Mouse (Mus musculus) MEL (cell line): ENCODE results near the gene Mex3a.

ENCODE experiments used
- BHLHE40 ChIP-seq: IDR thresholded peaks from 2 replicates; pipeline ENCODE4 v1.6.1; 2012; ENCODE audit warnings: low read depth, mild to moderate bottlenecking, inconsistent platforms, low read length, improper control_type of control experiment, borderline replicate concordance
- CTCF ChIP-seq, 3 experiments: IDR thresholded peaks in 2 of 3; conservative IDR thresholded peaks in 1 of 3; 2 replicates each; pipeline ENCODE4 v1.5.1; 2011 to 2012; ENCODE audit warnings: low read length in 3 of 3, low read depth in 2 of 3, mild to moderate bottlenecking in 2 of 3, improper control_type of control experiment in 1 of 3, inconsistent platforms in 1 of 3, mixed read lengths in 1 of 3, moderate library complexity in 1 of 3; ENCODE audit not compliant: control insufficient read depth in 1 of 3, insufficient read depth in 1 of 3, poor library complexity in 1 of 3, severe bottlenecking in 1 of 3
- EP300 ChIP-seq, 2 experiments: IDR thresholded peaks; 2 replicates each; pipeline ENCODE4 v1.6.1; 2011; ENCODE audit warnings: improper control_type of control experiment in 2 of 2, low read length in 2 of 2, low read depth in 1 of 2, mild to moderate bottlenecking in 1 of 2
- NELFE ChIP-seq: IDR thresholded peaks from 2 replicates; pipeline ENCODE4 v1.6.1; 2011; ENCODE audit warnings: low read depth, low read length, improper control_type of control experiment
- POLR2A ChIP-seq, 2 experiments: IDR thresholded peaks; 2 replicates each; pipeline ENCODE4 v1.6.1; 2011 to 2012; ENCODE audit warnings: low read length in 2 of 2, mild to moderate bottlenecking in 2 of 2, control low read depth in 1 of 2, improper control_type of control experiment in 1 of 2, low read depth in 1 of 2, moderate library complexity in 1 of 2; ENCODE audit not compliant: control insufficient read depth in 1 of 2, insufficient read depth in 1 of 2, poor library complexity in 1 of 2
- SIN3A ChIP-seq: IDR thresholded peaks from 2 replicates; pipeline ENCODE4 v1.6.1; 2012; ENCODE audit warnings: low read length, improper control_type of control experiment, inconsistent platforms
- TCF12 ChIP-seq: IDR thresholded peaks from 2 replicates; pipeline ENCODE4 v1.6.1; 2014; ENCODE audit warnings: low read depth, mild to moderate bottlenecking, inconsistent platforms, low read length, improper control_type of control experiment, moderate library complexity
- UBTF ChIP-seq: IDR thresholded peaks from 2 replicates; pipeline ENCODE4 v1.6.1; 2012; ENCODE audit warnings: low read depth, mild to moderate bottlenecking, inconsistent platforms, low read length, improper control_type of control experiment, moderate library complexity, borderline replicate concordance; ENCODE audit not compliant: insufficient read depth

GRCm38 (mm10) chr3:88561989-88562388 lies 29.8 kb downstream of the Mex3a start:
- no peak for TF ChIP-seq BHLHE40
- TF ChIP-seq EP300 (IDR thresholded peaks at IDR 0.05; ENCODE audit: low read depth in 1 of 2, low read length in 2 of 2): no peak
- no peak for TF ChIP-seq SIN3A
- TF ChIP-seq TCF12: no peak
- no peak for TF ChIP-seq CTCF (IDR thresholded peaks at IDR 0.05 in 2 of 3, conservative IDR thresholded peaks at IDR 0.05 in 1 of 3; ENCODE audit: control insufficient read depth in 1 of 3, insufficient read depth in 1 of 3, low read depth in 2 of 3, low read length in 3 of 3, poor library complexity in 1 of 3, severe bottlenecking in 1 of 3)
- no peak; a peak in 1 of 4 replicates for TF ChIP-seq POLR2A (IDR thresholded peaks at IDR 0.05; ENCODE audit: control insufficient read depth in 1 of 2, insufficient read depth in 1 of 2, low read depth in 1 of 2, low read length in 2 of 2, poor library complexity in 1 of 2)
- no peak for TF ChIP-seq NELFE
- no peak for TF ChIP-seq UBTF
